In the genomic region with DNA sequence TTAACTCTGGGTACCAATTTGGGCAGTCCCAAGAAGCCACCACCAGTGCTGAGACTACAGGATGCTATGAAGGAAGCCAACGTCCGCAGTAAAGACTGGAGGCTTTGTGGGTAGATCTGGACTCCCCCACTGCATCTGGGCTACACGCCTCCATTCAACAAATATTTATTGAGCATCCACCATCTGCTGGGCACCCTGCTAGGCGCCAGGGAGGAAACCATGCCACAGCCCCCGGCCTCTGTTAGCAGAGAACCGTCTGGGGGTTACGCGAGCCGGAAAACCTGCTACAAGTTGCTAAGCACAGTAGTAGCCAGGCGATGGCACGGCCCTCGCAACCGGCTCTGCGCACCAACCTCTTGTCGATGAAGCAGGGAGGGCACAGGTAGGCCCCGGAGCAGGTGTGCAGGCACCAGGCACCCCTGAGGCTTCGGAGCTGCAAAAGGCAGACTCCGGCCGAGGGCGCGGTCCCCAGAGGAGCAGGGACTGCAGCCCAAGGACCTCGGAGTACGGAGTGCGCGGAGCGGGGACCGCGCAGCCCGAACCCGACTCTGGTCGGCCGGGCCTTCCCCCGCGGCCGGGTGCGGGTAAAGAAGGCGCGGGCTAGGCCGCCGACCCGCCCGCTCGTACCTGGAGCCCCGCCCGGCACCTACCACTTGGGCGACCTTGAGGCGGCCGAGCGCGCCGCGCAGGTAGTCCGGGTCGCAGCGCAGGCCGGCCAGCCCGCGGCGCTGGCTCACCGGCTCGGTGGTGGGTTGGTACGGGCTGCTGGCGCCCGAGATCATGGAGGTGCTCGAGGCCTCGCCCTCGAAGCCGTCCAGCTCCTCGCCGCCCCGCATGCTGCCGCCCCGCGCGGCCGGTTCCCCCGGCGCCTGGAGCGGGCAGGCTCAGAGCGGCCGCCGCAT, we compare ENCODE assay signal across 8 mouse cellular contexts. TPM values are rescaled to one million over a fixed set of nuclear protein-coding genes. Genes with fewer than 3 reads are reported as not detected.
DNase-seq lines count a peak whose midpoint lies in the region; ATAC-seq and TF ChIP-seq lines count a peak whose summit lies in the region.

No protein-coding gene starts in this region.

- H3K4me3 ChIP-seq in forebrain, postnatal 0 days (ENCODE audit: low read depth, low read length) = peak overlapping the region; percentile 81
- peak overlapping the region; percentile 61 for H3K4me3 ChIP-seq in intestine, embryonic 14.5 days (ENCODE audit: low read depth, low read length)
- peak overlapping the region; percentile 84 for H3K4me3 ChIP-seq in limb, embryonic 14.5 days (replicated peaks; ENCODE audit: low read length)
- H3K4me3 ChIP-seq in midbrain, embryonic 12.5 days = peak overlapping the region; percentile 82

- 8% methylated on average over 66 of the region's 82 CpGs for WGBS in forebrain, postnatal 0 days
- under 1% methylated on average over 65 of the region's 82 CpGs for WGBS in intestine, embryonic 14.5 days
- WGBS in limb, embryonic 14.5 days = 1% methylated on average over 61 of the region's 82 CpGs
- WGBS in midbrain, embryonic 12.5 days = under 1% methylated on average over 53 of the region's 82 CpGs

- peak overlapping the region; percentile 81 for H3K9ac ChIP-seq in forebrain, postnatal 0 days
- peak overlapping the region; percentile 87 for H3K9ac ChIP-seq in intestine, embryonic 14.5 days (ENCODE audit: low read length)
- peak overlapping the region; percentile 88 for H3K9ac ChIP-seq in limb, embryonic 14.5 days (ENCODE audit: low read depth, low read length, severe bottlenecking)
- H3K9ac ChIP-seq in midbrain, embryonic 12.5 days (replicated peaks) = peak overlapping the region; percentile 87

- TF ChIP-seq CTCF in forebrain, postnatal 0 days (IDR thresholded peaks at IDR 0.05; ENCODE audit: low read depth) = no peak

- H3K4me1 ChIP-seq in forebrain, postnatal 0 days (ENCODE audit: insufficient read depth) = peaks cover 9% of the 10 kb centered on the region; the same call in 1 of the 2 replicates
- peaks cover 16% of the 10 kb centered on the region for H3K4me1 ChIP-seq in intestine, embryonic 14.5 days (replicated peaks; ENCODE audit: control insufficient read depth, insufficient read depth, low read length)
- peaks cover 16% of the 10 kb centered on the region for H3K4me1 ChIP-seq in limb, embryonic 14.5 days (ENCODE audit: control insufficient read depth, insufficient read depth, low read length)
- peaks cover 19% of the 10 kb centered on the region for H3K4me1 ChIP-seq in midbrain, embryonic 12.5 days

- no peaks in the 10 kb centered on the region for H3K9me3 ChIP-seq in forebrain, postnatal 0 days (ENCODE audit: low read length)
- H3K9me3 ChIP-seq in intestine, embryonic 14.5 days (ENCODE audit: control insufficient read depth, low read length) = no peaks in the 10 kb centered on the region
- no peaks in the 10 kb centered on the region for H3K9me3 ChIP-seq in limb, embryonic 14.5 days (ENCODE audit: control insufficient read depth, low read length)
- no peaks in the 10 kb centered on the region; the same call in 1 of the 2 replicates for H3K9me3 ChIP-seq in midbrain, embryonic 12.5 days

- H3K27me3 ChIP-seq in forebrain, postnatal 0 days (ENCODE audit: insufficient read depth, low read length) = no peaks in the 10 kb centered on the region
- no peaks in the 10 kb centered on the region for H3K27me3 ChIP-seq in intestine, embryonic 14.5 days (replicated peaks; ENCODE audit: control insufficient read depth, insufficient read depth, low read length)
- no peaks in the 10 kb centered on the region for H3K27me3 ChIP-seq in limb, embryonic 14.5 days (ENCODE audit: control insufficient read depth, insufficient read depth, low read length)
- no peaks in the 10 kb centered on the region for H3K27me3 ChIP-seq in midbrain, embryonic 12.5 days
- H3K27me3 ChIP-seq in splenic B cell, adult 2 months (ENCODE audit: control insufficient read depth, insufficient read depth, low read length, poor library complexity, severe bottlenecking) = no peaks in the 10 kb centered on the region

- no peak for TF ChIP-seq POLR2A in limb, embryonic 14.5 days (IDR thresholded peaks at IDR 0.05; ENCODE audit: borderline replicate concordance, extremely low read depth, insufficient read depth, insufficient read length)

- H3K27ac ChIP-seq in forebrain, postnatal 0 days (ENCODE audit: low read depth, low read length) = peak overlapping the region; percentile 79
- peak overlapping the region; percentile 83 for H3K27ac ChIP-seq in intestine, embryonic 14.5 days (ENCODE audit: low read depth)
- H3K27ac ChIP-seq in limb, embryonic 14.5 days (replicated peaks; ENCODE audit: low read depth, low read length) = peak overlapping the region; percentile 68
- peak overlapping the region; percentile 76 for H3K27ac ChIP-seq in midbrain, embryonic 12.5 days (replicated peaks)

- ATAC-seq in forebrain, postnatal 0 days = peak; percentile 77
- ATAC-seq in intestine, embryonic 14.5 days (replicated peaks; ENCODE audit: low FRiP score, low TSS enrichment, low read depth) = peak; percentile 76
- ATAC-seq in limb, embryonic 14.5 days (ENCODE audit: low FRiP score, low read depth) = peak; percentile 74; the same call in 1 of the 2 replicates
- ATAC-seq in midbrain, embryonic 12.5 days (ENCODE audit: low FRiP score, low read depth) = peak; percentile 80

- H3K4me2 ChIP-seq in forebrain, postnatal 0 days (ENCODE audit: low read depth) = peak overlapping the region; percentile 84
- peak overlapping the region; percentile 64 for H3K4me2 ChIP-seq in intestine, embryonic 14.5 days (ENCODE audit: low read length)
- peak overlapping the region; percentile 90 for H3K4me2 ChIP-seq in limb, embryonic 14.5 days (replicated peaks; ENCODE audit: low read depth, low read length, severe bottlenecking)
- H3K4me2 ChIP-seq in midbrain, embryonic 12.5 days (replicated peaks) = peak overlapping the region; percentile 91

- no peaks in the 10 kb centered on the region for H3K36me3 ChIP-seq in forebrain, postnatal 0 days (ENCODE audit: insufficient read depth)
- H3K36me3 ChIP-seq in intestine, embryonic 14.5 days (ENCODE audit: control insufficient read depth, insufficient read depth, low read length) = no peaks in the 10 kb centered on the region
- H3K36me3 ChIP-seq in limb, embryonic 14.5 days (ENCODE audit: control insufficient read depth, insufficient read depth, low read length) = no peaks in the 10 kb centered on the region
- no peaks in the 10 kb centered on the region for H3K36me3 ChIP-seq in midbrain, embryonic 12.5 days
- no peaks in the 10 kb centered on the region for H3K36me3 ChIP-seq in splenic B cell, adult 2 months (ENCODE audit: control insufficient read depth, insufficient read depth, low read length, poor library complexity, severe bottlenecking)

- DNase-seq in layer of hippocampus, adult 11-12 months (ENCODE audit: low spot score) = peak; percentile 43
- no peak for DNase-seq in layer of hippocampus, adult 9-10 months (ENCODE audit: low spot score)
- peak; percentile 57 to 79 for DNase-seq in cerebellum, adult 18-20 months
- peak; percentile 53 for DNase-seq in forebrain, postnatal 0 days
- DNase-seq in intestine, embryonic 14.5 days (ENCODE audit: low spot score) = peak; percentile 84
- DNase-seq in limb, embryonic 14.5 days (ENCODE audit: low spot score) = peak; percentile 32
- DNase-seq in splenic B cell, adult 2 months (ENCODE audit: low read depth, low spot score) = peak; percentile 28

RNA-seq across cellular contexts. Expression of a gene that starts 0.6 kb away (rescaled TPM):
- 32.9 and 35.1 TPM in 2 replicates for total RNA-seq in forebrain, postnatal 0 days (2014; rRNA removed)
- polyA plus RNA-seq in forebrain, postnatal 0 days (2015; fragmentation: Nextera tagmentation; extraction: Ambion mirVana) = 2.0 and 2.3 TPM in 2 replicates
- polyA plus RNA-seq in intestine, embryonic 14.5 days (2014; fragmentation: Nextera tagmentation; extraction: Ambion mirVana) = 7.0 and 7.5 TPM in 2 replicates
- 18.9 and 21.4 TPM in 2 replicates for polyA plus RNA-seq in limb, embryonic 14.5 days (2012; rRNA removed)
- polyA plus RNA-seq in limb, embryonic 14.5 days (2014; fragmentation: Nextera tagmentation; extraction: Ambion mirVana) = 4.1 and 4.5 TPM in 2 replicates
- polyA plus RNA-seq in midbrain, embryonic 12.5 days (2016; fragmentation: Nextera tagmentation; extraction: Ambion mirVana) = 2.0 and 2.5 TPM in 2 replicates

RNA-seq across cellular contexts. Expression of a gene that starts 47.8 kb away (rescaled TPM):
- 104 and 125 TPM in 2 replicates for total RNA-seq in forebrain, postnatal 0 days (2014; rRNA removed)
- polyA plus RNA-seq in forebrain, postnatal 0 days (2015; fragmentation: Nextera tagmentation; extraction: Ambion mirVana) = 46.4 and 74.0 TPM in 2 replicates
- 46.1 and 55.3 TPM in 2 replicates for polyA plus RNA-seq in intestine, embryonic 14.5 days (2014; fragmentation: Nextera tagmentation; extraction: Ambion mirVana)
- 58.2 and 64.7 TPM in 2 replicates for polyA plus RNA-seq in limb, embryonic 14.5 days (2012; rRNA removed)
- 48.8 and 53.5 TPM in 2 replicates for polyA plus RNA-seq in limb, embryonic 14.5 days (2014; fragmentation: Nextera tagmentation; extraction: Ambion mirVana)
- 132 TPM in 2 replicates for polyA plus RNA-seq in midbrain, embryonic 12.5 days (2016; fragmentation: Nextera tagmentation; extraction: Ambion mirVana)

RNA-seq across cellular contexts. Expression of a gene that starts 55.8 kb away (rescaled TPM):
- total RNA-seq in forebrain, postnatal 0 days (2014; rRNA removed) = 18.4 and 22.0 TPM in 2 replicates
- 33.0 and 34.4 TPM in 2 replicates for polyA plus RNA-seq in forebrain, postnatal 0 days (2015; fragmentation: Nextera tagmentation; extraction: Ambion mirVana)
- 155 and 171 TPM in 2 replicates for polyA plus RNA-seq in intestine, embryonic 14.5 days (2014; fragmentation: Nextera tagmentation; extraction: Ambion mirVana)
- 240 and 361 TPM in 2 replicates for polyA plus RNA-seq in limb, embryonic 14.5 days (2012; rRNA removed)
- 176 and 185 TPM in 2 replicates for polyA plus RNA-seq in limb, embryonic 14.5 days (2014; fragmentation: Nextera tagmentation; extraction: Ambion mirVana)
- 54.8 and 69.4 TPM in 2 replicates for polyA plus RNA-seq in midbrain, embryonic 12.5 days (2016; fragmentation: Nextera tagmentation; extraction: Ambion mirVana)
